Mouse (Mus musculus) hindbrain, postnatal 0 days (tissue): ENCODE results near the gene Hist1h2bk. TPM values are rescaled to one million over a fixed set of nuclear protein-coding genes. Genes with fewer than 3 reads are reported as not detected.

ENCODE experiments used
- ATAC-seq: fragments of 200-750 bp; cut with Nextera tagmentation; 2 replicates; pipeline ENCODE4 v1.8.0; 2017; ENCODE audit warnings: mild to moderate bottlenecking, moderate TSS enrichment, moderate library complexity
- DNase-seq: peaks from one replicate; pipeline ENCODE4 v3.0.0-alpha.2; 2015; ENCODE audit warnings: low spot score
- H3K27ac ChIP-seq: fragments of 300-500 bp; sonication (generic); 2 replicates; pipeline ENCODE4 v1.5.1; 2014; ENCODE audit warnings: mild to moderate bottlenecking
- H3K27me3 ChIP-seq: fragments of 300-500 bp; sonication (generic); 2 replicates; pipeline ENCODE4 v1.6.1; 2014; ENCODE audit warnings: low read length, mixed read lengths; ENCODE audit not compliant: insufficient read depth
- H3K36me3 ChIP-seq: fragments of 300-500 bp; sonication (generic); 2 replicates; pipeline ENCODE4 v1.6.1; 2014; ENCODE audit warnings: low read length, mixed read lengths; ENCODE audit not compliant: insufficient read depth
- H3K4me1 ChIP-seq: fragments of 300-500 bp; sonication (generic); 2 replicates; pipeline ENCODE4 v1.6.1; 2014; ENCODE audit warnings: antibody characterized with exemption, low read length, mixed read lengths; ENCODE audit not compliant: insufficient read depth
- H3K4me2 ChIP-seq: fragments of 300-500 bp; sonication (generic); 2 replicates; pipeline ENCODE4 v1.6.1; 2014; ENCODE audit warnings: low read depth, mild to moderate bottlenecking, low read length, moderate library complexity, mixed read lengths
- H3K4me3 ChIP-seq: fragments of 300-500 bp; sonication (generic); 2 replicates; pipeline ENCODE4 v1.5.1; 2014; ENCODE audit warnings: low read length
- H3K9ac ChIP-seq: fragments of 300-500 bp; sonication (generic); replicated peaks from 2 replicates; pipeline ENCODE4 v1.6.1; 2014; ENCODE audit warnings: mild to moderate bottlenecking, low read length, moderate library complexity, mixed read lengths
- H3K9me3 ChIP-seq: fragments of 300-500 bp; sonication (generic); 2 replicates; pipeline ENCODE4 v1.6.1; 2016; ENCODE audit warnings: low read length, mixed read lengths
- CTCF ChIP-seq: IDR thresholded peaks from 2 replicates; pipeline ENCODE4 v1.5.1; 2016; ENCODE audit warnings: antibody characterized with exemption, control low read depth, low read depth
- WGBS: fragments of 180-500 bp; shearing (Covaris S2); extraction: QIAGEN DNeasy Blood & Tissue Kit; methylation state at CpG from one replicate; pipeline ENCODE4 v1.1.7; 2014; 5-methylcytosine and 5-hydroxymethylcytosine counted together
- polyA plus RNA-seq: library from polyadenylated mRNA; unstranded; fragments of >200 nt; fragmentation: Nextera tagmentation; extraction: Ambion mirVana; gene quantifications from 2 replicates; pipeline ENCODE4 v1.2.1, GENCODE M21; 2015
- total RNA-seq: library from RNA; depleted of rRNA; stranded (reverse); fragments of >200 nt; gene quantifications from 2 replicates; pipeline ENCODE4 v1.2.3, GENCODE M21; 2014

Gene Hist1h2bk
- total and polyA plus RNA-seq, 2 experiments from 2014 or later, result 1.2 to 468 TPM

DNA sequence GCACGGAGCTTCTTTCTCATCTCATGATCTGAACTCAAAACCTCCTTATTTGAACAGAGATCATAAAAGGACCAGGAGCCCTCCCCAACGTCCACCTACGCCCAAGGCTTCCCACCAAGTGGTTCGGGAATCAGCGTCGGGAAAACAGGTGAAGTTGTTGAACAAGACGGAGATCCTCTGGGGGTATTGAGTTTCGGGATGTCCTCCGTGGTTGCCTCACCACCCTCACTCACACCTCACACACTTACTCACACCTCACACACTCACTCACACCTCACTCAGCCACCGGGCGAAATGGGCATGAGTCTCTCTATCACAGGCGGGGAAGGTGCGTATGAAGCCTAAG lies 38.9 kb upstream of the Hist1h2bk start:
- DNase-seq, result no peak
- Histone ChIP-seq H3K4me1 (no peaks in the 10 kb centered on the region), H3K9me3 (no peaks in the 10 kb centered on the region), H3K4me2 (peak overlapping the region; percentile 30; the same call in 1 of the 2 replicates), H3K4me3 (peak overlapping the region; percentile 9; the same call in 1 of the 2 replicates), H3K27ac (no peak overlapping the region), H3K36me3 (no peaks in the 10 kb centered on the region), H3K27me3 (peaks cover 82% of the 10 kb centered on the region), H3K9ac (no peak overlapping the region)
- no peak for ATAC-seq
- no peak for TF ChIP-seq CTCF
- under 1% methylated on average over 13 of the region's 13 CpGs for WGBS

DNA sequence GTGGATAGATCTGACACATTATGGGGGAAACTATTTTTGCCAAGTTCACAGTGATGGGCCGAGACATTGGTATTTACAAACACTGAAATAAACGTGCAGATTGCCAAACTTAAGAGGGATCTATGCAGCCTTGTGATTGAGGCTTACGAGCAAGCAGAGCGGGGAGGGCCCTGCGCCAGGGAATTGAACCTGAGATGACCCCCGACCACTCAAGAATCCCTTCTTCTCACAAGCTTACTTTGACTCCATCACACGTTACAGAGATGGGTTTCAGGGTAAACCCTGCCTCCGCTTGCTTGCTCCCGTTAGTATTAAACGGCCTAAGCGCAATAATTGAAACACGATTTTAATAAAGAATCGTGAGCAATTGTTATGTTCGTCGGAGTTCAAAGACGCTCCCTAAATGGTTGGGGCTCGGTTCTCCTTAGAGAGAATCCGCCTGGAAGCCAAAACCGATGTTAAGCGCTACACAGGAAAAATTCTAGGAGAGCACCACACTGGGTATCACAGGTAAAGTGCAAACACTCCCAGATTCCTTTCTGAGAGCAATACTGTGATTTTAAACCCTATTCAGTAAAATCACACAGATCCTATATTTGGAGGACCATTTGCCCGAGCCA lies 38.4 kb upstream of the Hist1h2bk start:
- no peak for TF ChIP-seq CTCF
- peak overlapping the region; percentile 9; the same call in 1 of the 2 replicates for H3K4me3 ChIP-seq
- no peaks in the 10 kb centered on the region for H3K36me3 ChIP-seq
- WGBS, result 3% methylated on average over 21 of the region's 21 CpGs
- DNase-seq (no peak), ATAC-seq (no peak)
- H3K4me2 ChIP-seq, result peak overlapping the region; percentile 30; the same call in 1 of the 2 replicates
- peaks cover 87% of the 10 kb centered on the region for H3K27me3 ChIP-seq
- no peak overlapping the region for H3K27ac ChIP-seq
- H3K9ac ChIP-seq, result no peak overlapping the region
- H3K9me3 ChIP-seq, result no peaks in the 10 kb centered on the region
- H3K4me1 ChIP-seq, result no peaks in the 10 kb centered on the region

DNA sequence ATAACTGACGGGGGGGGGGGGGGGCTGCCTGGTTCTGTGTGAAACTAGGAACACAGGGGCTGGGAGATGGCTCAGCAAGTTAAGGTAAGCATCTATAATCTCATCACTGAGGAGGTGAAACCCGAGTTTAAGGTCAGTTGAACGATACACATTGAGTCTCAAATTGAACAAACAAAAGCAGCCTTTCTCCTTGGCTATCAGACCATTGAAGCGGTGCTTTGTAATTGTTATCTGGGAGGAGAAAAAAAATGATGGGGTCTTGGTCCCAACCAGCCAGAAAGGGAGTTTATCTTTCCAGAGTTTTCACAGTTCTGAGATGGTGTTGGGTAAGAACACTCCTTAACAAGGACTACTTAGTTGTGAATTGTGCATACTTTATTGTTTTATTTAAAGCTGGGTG lies 37.8 kb upstream of the Hist1h2bk start:
- no peaks in the 10 kb centered on the region for H3K9me3 ChIP-seq
- no peak for TF ChIP-seq CTCF
- H3K4me1 ChIP-seq, result no peaks in the 10 kb centered on the region
- no peak overlapping the region for H3K4me2 ChIP-seq
- ATAC-seq (no peak), DNase-seq (no peak)
- H3K27ac ChIP-seq, result no peak overlapping the region
- peaks cover 90% of the 10 kb centered on the region for H3K27me3 ChIP-seq
- no peak overlapping the region for H3K4me3 ChIP-seq
- H3K36me3 ChIP-seq, result no peaks in the 10 kb centered on the region
- WGBS, result 7% methylated on average over 4 of the region's 4 CpGs
- H3K9ac ChIP-seq, result no peak overlapping the region

DNA sequence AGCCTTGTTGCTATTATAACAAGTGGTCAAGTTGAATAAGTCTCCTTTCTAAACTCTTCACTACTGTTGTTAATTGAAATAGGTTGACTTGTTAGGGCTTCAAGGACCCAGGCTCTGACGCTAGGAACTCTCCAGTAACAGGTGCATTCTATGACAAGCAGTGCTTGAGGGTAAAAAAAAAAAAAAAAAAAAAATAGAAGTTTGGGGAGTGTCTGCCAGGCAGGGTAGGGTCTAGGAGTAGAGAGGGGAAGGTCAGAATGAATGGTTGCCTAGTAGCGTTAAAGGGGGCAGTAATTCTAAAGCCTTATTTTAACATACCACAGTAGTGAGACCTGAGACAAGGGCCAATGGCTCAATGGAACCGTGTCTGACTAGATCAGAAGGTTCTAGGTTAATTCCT lies 37.3 kb upstream of the Hist1h2bk start:
- H3K9me3 ChIP-seq, result no peaks in the 10 kb centered on the region
- TF ChIP-seq CTCF, result no peak
- no peak overlapping the region for H3K4me3 ChIP-seq
- 32% methylated on average over 3 of the region's 3 CpGs for WGBS
- no peak overlapping the region for H3K4me2 ChIP-seq
- H3K27ac ChIP-seq, result no peak overlapping the region
- H3K9ac ChIP-seq, result no peak overlapping the region
- H3K27me3 ChIP-seq, result peaks cover 93% of the 10 kb centered on the region
- H3K4me1 ChIP-seq, result no peaks in the 10 kb centered on the region
- ATAC-seq, result no peak
- no peak for DNase-seq
- no peaks in the 10 kb centered on the region for H3K36me3 ChIP-seq

DNA sequence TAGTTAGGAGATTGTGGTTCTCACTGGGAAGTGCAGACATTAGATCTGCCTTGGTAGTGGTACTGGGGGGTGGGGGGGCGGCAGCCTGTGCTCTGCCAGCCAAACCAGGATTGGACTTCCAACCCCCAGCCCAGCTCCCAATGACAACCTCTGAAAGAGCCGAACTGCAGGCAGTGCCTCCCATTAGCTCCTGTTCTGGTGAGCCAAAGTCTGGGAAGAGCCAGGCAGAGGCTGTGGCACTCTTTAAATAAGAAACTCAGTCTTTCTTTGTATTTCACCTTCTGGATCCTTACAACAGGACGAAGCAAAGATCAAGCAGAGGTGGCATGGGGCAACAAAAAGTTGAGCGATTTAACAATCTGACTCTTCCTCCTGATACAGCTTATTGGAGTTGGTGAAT lies 36.5 kb upstream of the Hist1h2bk start:
- H3K27me3 ChIP-seq, result peaks cover 96% of the 10 kb centered on the region
- H3K4me3 ChIP-seq, result no peak overlapping the region
- DNase-seq, result no peak
- no peak for ATAC-seq
- TF ChIP-seq CTCF, result no peak
- no peaks in the 10 kb centered on the region for H3K4me1 ChIP-seq
- no peaks in the 10 kb centered on the region for H3K36me3 ChIP-seq
- H3K4me2 ChIP-seq, result no peak overlapping the region
- H3K27ac ChIP-seq, result no peak overlapping the region
- WGBS, result 38% methylated on average over 4 of the region's 4 CpGs
- no peaks in the 10 kb centered on the region for H3K9me3 ChIP-seq
- no peak overlapping the region for H3K9ac ChIP-seq

DNA sequence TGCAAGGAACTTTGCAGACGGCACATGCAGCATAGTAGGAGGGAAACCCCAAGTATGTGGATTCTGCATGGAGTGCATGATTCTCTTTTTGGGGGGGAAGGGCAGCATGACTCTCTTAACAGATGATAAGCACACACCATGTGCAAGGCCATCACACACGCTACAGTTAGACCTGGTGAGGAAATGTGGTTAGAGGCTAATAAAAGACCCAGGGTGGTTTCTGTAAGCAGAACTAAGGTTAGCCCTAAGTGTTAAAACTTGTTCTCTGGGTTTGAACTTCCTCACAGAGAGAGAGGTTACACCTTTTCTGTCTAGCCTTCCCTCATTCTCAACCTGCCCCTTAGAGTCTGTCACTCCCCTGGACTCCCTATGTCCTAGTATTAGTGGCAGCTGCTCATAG lies 34.3 kb upstream of the Hist1h2bk start:
- 62% methylated on average over 2 of the region's 2 CpGs for WGBS
- no peaks in the 10 kb centered on the region for H3K36me3 ChIP-seq

DNA sequence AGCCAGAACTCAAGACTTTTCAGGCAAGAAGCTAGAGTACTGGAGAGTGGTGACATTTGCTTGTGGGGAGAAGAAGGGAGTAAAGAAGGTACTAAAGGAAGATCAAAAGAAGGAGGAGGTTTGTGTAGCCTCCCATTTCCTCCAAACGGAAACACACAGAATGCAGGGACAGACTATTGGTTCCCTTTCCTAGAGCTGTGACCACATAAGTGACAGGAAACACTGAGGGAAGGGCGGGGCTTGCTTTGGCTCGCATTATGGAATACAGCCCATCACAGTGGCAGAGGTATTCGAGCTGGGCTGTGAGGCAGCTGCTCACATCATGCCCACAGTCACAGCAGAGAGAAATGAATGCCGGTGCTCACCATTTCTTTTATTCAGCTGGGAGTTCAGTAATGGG lies 33.8 kb upstream of the Hist1h2bk start:
- no peak for TF ChIP-seq CTCF
- Histone ChIP-seq H3K4me1 (peaks cover 11% of the 10 kb centered on the region; the same call in 1 of the 2 replicates), H3K4me3 (no peak overlapping the region), H3K4me2 (no peak overlapping the region), H3K27ac (no peak overlapping the region), H3K27me3 (peaks cover 92% of the 10 kb centered on the region), H3K36me3 (no peaks in the 10 kb centered on the region), H3K9ac (no peak overlapping the region), H3K9me3 (no peaks in the 10 kb centered on the region)
- 30% methylated on average over 5 of the region's 5 CpGs for WGBS
- no peak for DNase-seq
- no peak for ATAC-seq

More for the DNA sequence above, 34.3 kb upstream of the Hist1h2bk start:
- Histone ChIP-seq H3K4me2 (no peak overlapping the region), H3K4me1 (peaks cover 7% of the 10 kb centered on the region; the same call in 1 of the 2 replicates), H3K27ac (no peak overlapping the region), H3K4me3 (no peak overlapping the region), H3K27me3 (peaks cover 92% of the 10 kb centered on the region), H3K9ac (no peak overlapping the region), H3K9me3 (no peaks in the 10 kb centered on the region)
- ATAC-seq (no peak), DNase-seq (no peak)
- TF ChIP-seq CTCF, result no peak
